Mouse (Mus musculus): ENCODE measurements around the gene Gnb1l.

DNA sequence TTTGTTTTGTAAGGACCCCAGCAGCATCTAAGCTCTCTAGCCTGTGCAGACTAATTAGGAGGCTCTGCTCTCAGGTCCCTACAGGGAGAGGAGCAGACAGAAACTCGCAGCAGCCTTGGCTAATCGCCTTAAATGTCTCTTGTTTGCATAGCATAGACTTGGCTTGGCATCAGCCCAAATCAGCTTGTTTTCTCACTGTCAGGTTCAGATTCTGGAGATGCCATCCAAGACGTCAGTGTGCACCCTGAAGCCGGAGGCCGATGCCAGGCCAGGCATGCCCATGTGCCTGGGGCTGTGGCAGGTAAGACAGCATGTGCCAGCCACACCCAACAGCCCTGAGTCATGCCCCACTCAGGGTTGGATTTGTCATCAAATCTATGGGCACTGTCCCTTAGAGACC is 49.4 kb downstream of the Gnb1l start:
- TF ChIP-seq CTCF (IDR thresholded peaks at IDR 0.05; ENCODE audit: low read depth) = no peak
- TF ChIP-seq EP300 (IDR thresholded peaks at IDR 0.05; ENCODE audit: low read depth) = no peak

Data from heart, postnatal 0 days (tissue).